Mouse (Mus musculus) neural tube, embryonic 10.5 days (tissue): ENCODE measurements around the gene Vezf1.

Experiments
- DNase-seq: peaks from one replicate; pipeline ENCODE4 v3.0.0-alpha.2; 2017; ENCODE audit warnings: low spot score; ENCODE audit errors: extremely low spot score

The Vezf1 gene

DNA sequence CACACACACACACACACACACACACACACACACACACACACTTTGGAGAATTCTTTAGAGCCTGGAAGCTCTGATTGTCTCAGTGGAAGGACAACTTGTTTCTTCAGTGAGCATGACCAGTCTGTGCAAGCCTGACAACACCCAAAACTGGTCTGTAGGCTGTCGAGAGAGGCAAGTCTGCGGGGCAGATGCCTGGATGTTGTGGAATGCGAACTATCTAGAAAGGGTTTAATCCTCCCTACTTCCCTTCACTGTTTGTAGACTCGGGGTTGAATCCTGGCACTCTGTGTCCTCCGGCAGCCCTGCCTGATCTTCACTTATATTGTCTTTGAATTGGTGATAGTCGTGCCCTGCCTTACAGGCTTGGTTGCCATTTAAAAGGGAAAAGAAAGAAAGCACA lies 55.7 kb downstream of the Vezf1 start:
- no peak for DNase-seq

DNA sequence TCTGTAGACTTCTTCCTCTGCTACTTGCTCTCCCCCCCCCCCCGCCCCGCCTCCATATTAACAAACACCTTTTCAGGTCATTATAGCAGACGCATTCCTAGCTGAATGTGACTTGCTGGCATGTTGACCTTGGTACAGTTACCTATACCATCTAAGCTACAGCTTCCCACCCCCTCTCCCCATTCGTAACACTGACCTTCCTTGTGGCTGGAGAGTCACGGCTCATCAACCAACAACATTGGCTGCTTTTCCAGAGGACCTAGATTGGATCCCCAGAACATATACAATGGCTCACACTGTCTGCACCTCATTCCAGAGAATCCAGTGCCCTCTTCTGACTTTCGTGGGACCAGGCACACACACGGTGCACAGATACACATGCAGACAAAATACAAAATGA lies 57.4 kb downstream of the Vezf1 start:
- no peak for DNase-seq

DNA sequence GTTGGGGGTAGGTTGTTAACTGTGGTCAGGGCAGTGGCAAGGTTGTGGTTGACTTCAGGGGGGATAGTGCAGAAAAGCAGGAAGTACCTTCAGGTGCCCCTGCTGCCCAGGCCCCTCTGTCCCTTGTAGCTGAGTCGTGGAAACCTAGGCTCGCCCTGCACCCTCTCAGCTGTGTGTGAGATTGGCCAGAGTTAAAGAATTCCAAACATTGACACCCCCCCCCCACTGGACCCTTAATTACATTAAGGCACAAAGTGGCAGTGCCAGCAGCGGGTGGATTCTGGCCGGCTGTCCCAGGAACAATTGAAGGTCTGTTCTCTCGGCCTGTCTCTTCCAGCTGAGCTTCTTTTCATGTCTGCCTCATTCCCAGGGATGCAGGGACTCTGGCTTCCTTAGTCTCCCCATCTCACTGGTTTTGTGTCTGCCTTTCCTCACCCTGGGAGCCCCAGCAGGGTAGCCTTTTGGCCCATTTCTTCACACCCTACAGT lies 58.3 kb downstream of the Vezf1 start:
- no peak for DNase-seq

DNA sequence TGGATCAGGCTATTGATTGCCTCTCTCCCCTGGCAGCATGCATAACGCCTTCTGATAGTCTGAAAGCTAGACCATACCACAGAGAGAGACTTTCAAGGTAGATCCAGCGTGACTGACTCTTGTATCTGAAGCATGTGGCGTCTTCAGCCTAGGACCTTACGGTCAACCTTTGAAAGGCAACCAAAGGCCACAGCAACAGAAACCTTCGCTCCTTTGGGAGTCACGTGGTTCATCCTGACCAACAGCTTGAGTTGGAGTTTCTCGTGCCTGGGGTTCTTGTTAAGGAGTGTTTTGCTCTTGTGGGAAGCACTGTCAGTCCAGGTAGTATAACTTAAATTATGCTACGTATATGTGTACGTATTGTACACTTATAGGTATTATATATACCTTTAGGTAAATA lies 60.4 kb downstream of the Vezf1 start:
- no peak for DNase-seq

DNA sequence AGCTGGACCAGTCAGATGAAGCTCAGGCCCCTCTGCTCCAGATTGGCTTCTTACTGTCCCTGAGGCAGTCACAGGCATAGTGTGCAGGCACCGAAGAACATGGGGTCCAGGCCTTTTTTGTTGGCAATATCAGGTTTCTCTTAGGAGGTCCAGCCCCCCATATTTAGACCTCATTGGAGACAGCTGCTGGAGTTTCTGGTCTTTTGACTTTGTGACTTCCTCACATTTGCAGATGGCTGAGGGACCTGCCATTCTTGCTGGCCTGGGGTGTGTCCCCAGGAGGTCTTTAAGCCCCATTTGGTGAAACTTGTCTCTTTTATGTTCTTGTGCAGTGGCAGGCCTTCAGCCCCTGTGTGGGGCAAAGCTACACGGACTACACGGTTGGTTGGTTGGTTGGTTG lies 61.2 kb downstream of the Vezf1 start:
- DNase-seq = no peak

DNA sequence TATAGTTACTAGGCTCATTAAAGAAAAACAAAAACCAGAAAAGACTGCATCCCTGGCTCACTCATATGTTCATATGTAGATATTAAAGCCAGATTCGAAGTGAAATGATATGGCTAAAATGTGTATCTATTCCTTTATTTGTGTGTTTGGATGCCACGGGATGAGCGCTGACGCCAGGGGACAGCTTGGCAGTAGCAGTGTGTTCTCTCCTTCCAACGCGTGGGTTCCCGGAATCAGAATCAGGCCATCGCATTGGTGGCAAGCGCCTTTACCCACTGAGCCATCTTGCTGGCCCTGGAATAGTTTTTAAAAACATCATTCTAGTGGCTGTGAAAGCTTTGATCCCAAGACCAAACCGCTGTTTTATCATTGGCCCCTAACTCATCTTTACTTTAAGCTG lies 61.9 kb downstream of the Vezf1 start:
- no peak for DNase-seq

DNA sequence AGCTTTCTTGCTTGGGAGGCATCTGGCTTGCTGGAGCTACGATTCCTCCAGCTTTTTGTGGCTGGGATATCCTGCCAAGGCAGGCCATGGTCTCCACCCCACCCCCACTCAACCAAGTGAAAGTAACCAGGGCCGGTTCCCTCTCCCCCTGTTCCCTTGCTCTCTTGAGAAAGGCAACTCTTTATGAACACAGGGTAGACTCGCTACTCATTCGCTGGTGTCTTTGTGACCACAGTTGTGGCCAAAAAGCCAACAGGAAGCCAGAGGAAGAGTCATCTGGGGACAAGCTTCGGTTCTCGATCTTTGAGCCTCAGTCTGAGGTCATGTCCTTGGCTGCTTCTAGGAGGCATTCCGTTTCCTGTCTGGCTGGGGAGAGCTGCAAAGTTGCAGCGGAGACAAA lies 63.8 kb downstream of the Vezf1 start:
- DNase-seq = no peak
